Mouse (Mus musculus) small intestine, adult 2 months (tissue): ENCODE results near the gene Tmem220.

Experiments
- CTCF ChIP-seq: fragments of 200-500 bp; IDR thresholded peaks from 2 replicates; pipeline ENCODE4 v1.5.1; 2012; ENCODE audit warnings: low read depth, mild to moderate bottlenecking, control low read depth, inconsistent platforms, low read length, moderate library complexity, mixed read lengths; ENCODE audit not compliant: insufficient replicate concordance, insufficient read length; ENCODE audit errors: extremely low read depth
- POLR2A ChIP-seq: fragments of 200-500 bp; IDR thresholded peaks from 2 replicates; pipeline ENCODE4 v1.6.1; 2012; ENCODE audit warnings: low read depth, mild to moderate bottlenecking, control low read depth, inconsistent platforms, low read length, moderate library complexity

DNA sequence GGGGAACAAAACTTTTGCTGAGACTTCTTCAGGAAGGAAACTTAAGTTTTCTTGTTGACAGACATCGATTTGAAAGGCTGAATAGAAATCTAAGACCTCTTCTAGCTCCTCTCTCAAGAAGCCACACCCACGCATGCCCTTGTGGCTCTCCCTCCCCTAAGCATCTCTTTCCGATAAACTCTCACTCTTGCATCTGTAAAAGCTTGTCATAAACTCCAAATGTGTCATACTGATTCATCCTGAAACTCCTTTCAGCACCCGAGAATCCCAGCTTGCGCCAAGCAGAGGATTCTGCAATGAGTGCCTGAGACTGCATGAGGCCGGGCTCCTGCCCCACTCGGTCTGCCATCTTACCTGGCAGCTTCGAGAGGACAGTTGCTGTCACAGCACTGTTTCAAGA is 23.5 kb downstream of the Tmem220 start:
- TF ChIP-seq POLR2A: no peak
- TF ChIP-seq CTCF: no peak
